Mouse (Mus musculus) adrenal gland, postnatal 4 days (tissue): ENCODE data around the gene Mrpl23. TPM values are rescaled to one million over a fixed set of nuclear protein-coding genes. Genes with fewer than 3 reads are reported as not detected.

ENCODE experiments used
- DNase-seq, 2 experiments: peaks; one replicate each; pipeline ENCODE4 v3.0.0; 2021 to 2022; ENCODE audit warnings: low spot score in 2 of 2, mixed read lengths in 2 of 2
- total RNA-seq, 2 experiments: library from RNA; stranded (reverse); gene quantifications; 2 replicates each; pipeline ENCODE4 v1.2.3; 2021

Gene Mrpl23
- total RNA-seq, 2 experiments from 2014 or later, result 8.2 to 9.5 TPM

- DNase-seq, result no peak
Observed at GRCm38 (mm10) chr7:142550935-142551373, 18.5 kb downstream of the Mrpl23 start.

- DNase-seq, result no peak
Observed at GRCm38 (mm10) chr7:142551691-142552090, 19.2 kb downstream of the Mrpl23 start.

GRCm38 (mm10) chr7:142552591-142553416 is 20.3 kb downstream of the Mrpl23 start:
- no peak for DNase-seq

- no peak for DNase-seq
Observed at GRCm38 (mm10) chr7:142553417-142554335, 21.2 kb downstream of the Mrpl23 start.

- no peak for DNase-seq
Observed at GRCm38 (mm10) chr7:142554625-142555024, 22.1 kb downstream of the Mrpl23 start.

GRCm38 (mm10) chr7:142555366-142556088 is 23.0 kb downstream of the Mrpl23 start:
- no peak for DNase-seq

- no peak for DNase-seq
Observed at GRCm38 (mm10) chr7:142556089-142556476, 23.6 kb downstream of the Mrpl23 start.

- DNase-seq, result no peak
Observed at GRCm38 (mm10) chr7:142557696-142558095, 25.2 kb downstream of the Mrpl23 start.

- DNase-seq, result no peak
Observed at GRCm38 (mm10) chr7:142558511-142559146, 26.1 kb downstream of the Mrpl23 start.

GRCm38 (mm10) chr7:142559651-142560175 is 27.2 kb downstream of the Mrpl23 start:
- DNase-seq, result no peak

GRCm38 (mm10) chr7:142560942-142561855 is 28.7 kb downstream of the Mrpl23 start:
- DNase-seq, result no peak

- DNase-seq, result no peak
Observed at GRCm38 (mm10) chr7:142561856-142562404, 29.4 kb downstream of the Mrpl23 start.

- no peak for DNase-seq
Observed at GRCm38 (mm10) chr7:142563168-142563567, 30.7 kb downstream of the Mrpl23 start.

GRCm38 (mm10) chr7:142564955-142565643 is 32.6 kb downstream of the Mrpl23 start:
- no peak for DNase-seq

GRCm38 (mm10) chr7:142566512-142566911 is 34.0 kb downstream of the Mrpl23 start:
- DNase-seq, result no peak

GRCm38 (mm10) chr7:142568985-142569384 is 36.5 kb downstream of the Mrpl23 start:
- peak in 1 of 2 experiments; percentile 25 for DNase-seq

GRCm38 (mm10) chr7:142570565-142570964 is 38.1 kb downstream of the Mrpl23 start:
- no peak for DNase-seq

- no peak for DNase-seq
Observed at GRCm38 (mm10) chr7:142571458-142572220, 39.2 kb downstream of the Mrpl23 start.
